Mouse (Mus musculus) midbrain, embryonic 15.5 days (tissue): ENCODE results near the gene Cmah. TPM values are rescaled to one million over a fixed set of nuclear protein-coding genes. Genes with fewer than 3 reads are reported as not detected.

Experiments
- ATAC-seq: fragments of 200-750 bp; cut with Nextera tagmentation; replicated peaks from 2 replicates; pipeline ENCODE4 v1.8.0; 2017; ENCODE audit warnings: moderate TSS enrichment
- H3K27ac ChIP-seq: fragments of 300-500 bp; sonication (generic); 2 replicates; pipeline ENCODE4 v1.5.1; 2015; ENCODE audit warnings: mild to moderate bottlenecking, inconsistent platforms
- H3K27me3 ChIP-seq: fragments of 300-500 bp; sonication (generic); replicated peaks from 2 replicates; pipeline ENCODE4 v1.6.1; 2015; ENCODE audit warnings: inconsistent platforms
- H3K36me3 ChIP-seq: fragments of 300-500 bp; sonication (generic); replicated peaks from 2 replicates; pipeline ENCODE4 v1.6.1; 2015; ENCODE audit warnings: inconsistent platforms
- H3K4me1 ChIP-seq: fragments of 300-500 bp; sonication (generic); 2 replicates; pipeline ENCODE4 v1.6.1; 2015; ENCODE audit warnings: inconsistent platforms
- H3K4me2 ChIP-seq: fragments of 300-500 bp; sonication (generic); 2 replicates; pipeline ENCODE4 v1.6.1; 2015; ENCODE audit warnings: inconsistent platforms, mild to moderate bottlenecking, moderate library complexity
- H3K4me3 ChIP-seq: fragments of 300-500 bp; sonication (generic); 2 replicates; pipeline ENCODE4 v1.5.1; 2015; ENCODE audit warnings: mild to moderate bottlenecking, inconsistent platforms
- H3K9ac ChIP-seq: fragments of 300-500 bp; sonication (generic); 2 replicates; pipeline ENCODE4 v1.6.1; 2015; ENCODE audit warnings: mild to moderate bottlenecking, inconsistent platforms
- H3K9me3 ChIP-seq: fragments of 300-500 bp; sonication (generic); 2 replicates; pipeline ENCODE4 v1.6.1; 2016; ENCODE audit warnings: inconsistent platforms
- WGBS: fragments of 180-500 bp; shearing (Covaris S2); methylation state at CpG from one replicate; pipeline ENCODE4 v1.1.7; 2015; ENCODE audit warnings: mixed read lengths; 5-methylcytosine and 5-hydroxymethylcytosine counted together
- polyA plus RNA-seq: library from polyadenylated mRNA; unstranded; fragments of >200 nt; fragmentation: Nextera tagmentation; extraction: Ambion mirVana; gene quantifications from 2 replicates; pipeline ENCODE4 v1.2.1, GENCODE M21; 2015

Cmah gene
- polyA plus RNA-seq, 1 experiment from 2014 or later: 0.18 TPM

DNA sequence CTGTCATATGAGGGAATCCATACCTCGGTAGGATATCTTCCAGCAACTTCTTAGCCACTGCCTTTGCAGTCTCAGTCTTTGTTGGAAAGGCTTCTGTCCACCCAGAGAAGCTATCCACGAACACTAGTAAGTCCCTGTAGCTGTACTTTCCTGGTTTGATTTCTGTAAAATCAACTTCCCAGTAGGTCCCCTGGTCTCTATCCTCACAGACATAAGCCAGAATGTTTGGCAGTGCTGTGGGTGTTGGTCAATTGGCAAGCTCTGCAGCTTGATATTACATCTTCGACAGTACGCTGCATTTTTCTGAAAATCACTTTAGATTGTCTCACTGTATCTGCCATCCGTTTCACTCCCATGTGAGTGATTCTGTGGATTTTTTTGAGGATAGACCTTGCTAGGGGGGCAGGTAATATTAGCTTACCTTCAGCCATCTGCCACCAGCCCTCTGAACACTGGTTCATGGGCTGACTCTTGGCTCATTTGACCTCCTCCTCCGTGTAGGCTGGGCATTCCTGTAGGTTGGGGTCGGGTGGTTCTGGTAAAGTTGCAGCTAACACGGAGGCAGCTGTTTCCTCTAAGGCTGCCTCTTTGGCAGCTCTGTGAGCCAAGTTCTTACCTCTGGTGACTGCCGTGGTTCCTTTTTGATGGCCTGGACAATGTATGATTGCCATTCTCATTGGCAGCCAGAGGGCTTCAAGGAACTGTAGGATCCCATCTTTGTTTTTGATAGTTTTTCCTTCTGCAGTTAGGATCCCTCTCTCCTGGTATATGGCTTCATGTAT lies 1.0 kb downstream of the Cmah start:
- WGBS: 89% methylated on average over 9 of the region's 9 CpGs
- no peaks in the 10 kb centered on the region for H3K9me3 ChIP-seq
- no peak for ATAC-seq
- no peaks in the 10 kb centered on the region for H3K36me3 ChIP-seq
- H3K9ac ChIP-seq: no peak overlapping the region
- H3K27ac ChIP-seq: no peak overlapping the region
- no peak overlapping the region for H3K4me2 ChIP-seq
- no peaks in the 10 kb centered on the region for H3K4me1 ChIP-seq
- H3K27me3 ChIP-seq: no peaks in the 10 kb centered on the region
- H3K4me3 ChIP-seq: no peak overlapping the region

GRCm38 (mm10) chr13:24330128-24330527 lies 2.9 kb downstream of the Cmah start:
- Histone ChIP-seq H3K4me1 (no peaks in the 10 kb centered on the region), H3K9ac (no peak overlapping the region), H3K27me3 (no peaks in the 10 kb centered on the region), H3K9me3 (no peaks in the 10 kb centered on the region), H3K4me2 (no peak overlapping the region), H3K27ac (no peak overlapping the region), H3K4me3 (no peak overlapping the region), H3K36me3 (no peaks in the 10 kb centered on the region)
- 83% methylated on average over 4 of the region's 4 CpGs for WGBS
- no peak for ATAC-seq

GRCm38 (mm10) chr13:24330836-24331523 lies 3.8 kb downstream of the Cmah start:
- Histone ChIP-seq H3K9me3 (no peaks in the 10 kb centered on the region), H3K36me3 (no peaks in the 10 kb centered on the region), H3K4me1 (no peaks in the 10 kb centered on the region), H3K9ac (no peak overlapping the region), H3K27me3 (no peaks in the 10 kb centered on the region), H3K27ac (no peak overlapping the region), H3K4me2 (no peak overlapping the region), H3K4me3 (no peak overlapping the region)
- no peak for ATAC-seq
- 73% methylated on average over 7 of the region's 7 CpGs for WGBS

GRCm38 (mm10) chr13:24332537-24332936 lies 5.3 kb downstream of the Cmah start:
- Histone ChIP-seq H3K36me3 (no peaks in the 10 kb centered on the region), H3K9me3 (no peaks in the 10 kb centered on the region), H3K4me2 (no peak overlapping the region), H3K4me3 (no peak overlapping the region), H3K9ac (no peak overlapping the region), H3K27me3 (no peaks in the 10 kb centered on the region), H3K4me1 (no peaks in the 10 kb centered on the region), H3K27ac (no peak overlapping the region)
- WGBS: 65% methylated on average over 3 of the region's 3 CpGs
- no peak for ATAC-seq

DNA sequence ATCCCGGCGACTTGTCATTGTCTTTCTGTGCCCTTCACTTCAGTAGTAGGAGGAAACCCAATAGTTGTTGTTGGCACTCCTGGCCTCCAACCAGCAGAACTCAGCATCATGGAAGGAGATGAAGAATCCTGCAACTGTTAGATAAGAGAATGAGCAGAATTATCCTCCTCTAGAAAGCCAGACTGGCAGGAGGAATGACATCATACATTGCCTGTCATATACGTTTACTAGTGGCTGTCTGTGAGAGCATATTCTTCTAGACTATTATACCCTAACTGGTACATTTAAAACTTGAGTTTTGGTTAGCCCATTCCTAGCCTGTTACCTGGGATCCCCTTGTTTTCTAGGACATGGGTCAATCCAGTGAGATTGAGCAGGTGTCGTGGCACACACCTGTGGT lies 9.6 kb downstream of the Cmah start:
- H3K4me2 ChIP-seq: no peak overlapping the region
- ATAC-seq: no peak
- H3K27ac ChIP-seq: no peak overlapping the region
- no peak overlapping the region for H3K9ac ChIP-seq
- H3K36me3 ChIP-seq: no peaks in the 10 kb centered on the region
- H3K27me3 ChIP-seq: no peaks in the 10 kb centered on the region
- 84% methylated on average over 4 of the region's 4 CpGs for WGBS
- no peaks in the 10 kb centered on the region for H3K9me3 ChIP-seq
- no peaks in the 10 kb centered on the region for H3K4me1 ChIP-seq
- no peak overlapping the region for H3K4me3 ChIP-seq

DNA sequence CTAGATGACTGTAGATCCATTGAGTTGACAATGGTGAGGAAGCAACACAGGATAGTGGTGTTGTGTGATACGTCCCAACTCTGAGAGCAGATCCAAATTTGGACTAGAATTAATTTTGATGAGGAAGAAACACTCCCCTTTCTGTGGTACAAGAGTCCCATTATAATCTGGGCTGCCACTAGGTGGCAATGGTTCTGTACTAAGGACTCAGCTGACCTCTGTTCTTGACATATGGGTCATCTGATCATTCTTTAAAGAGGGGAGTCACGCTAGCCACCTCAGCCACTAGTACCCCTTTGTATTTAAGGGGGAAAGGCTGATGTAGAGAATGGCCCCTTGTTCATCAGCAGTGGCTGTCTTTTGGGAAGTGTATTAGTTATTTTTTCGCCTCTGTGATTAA lies 10.7 kb downstream of the Cmah start:
- Histone ChIP-seq H3K9ac (no peak overlapping the region), H3K4me3 (no peak overlapping the region), H3K4me2 (no peak overlapping the region), H3K27ac (no peak overlapping the region), H3K27me3 (no peaks in the 10 kb centered on the region), H3K9me3 (no peaks in the 10 kb centered on the region), H3K4me1 (no peaks in the 10 kb centered on the region), H3K36me3 (no peaks in the 10 kb centered on the region)
- ATAC-seq: no peak
- 54% methylated on average over 3 of the region's 3 CpGs for WGBS

GRCm38 (mm10) chr13:24338343-24338861 lies 11.2 kb downstream of the Cmah start:
- H3K4me1 ChIP-seq: no peaks in the 10 kb centered on the region
- H3K9me3 ChIP-seq: no peaks in the 10 kb centered on the region
- no peak overlapping the region for H3K4me3 ChIP-seq
- no peak overlapping the region for H3K4me2 ChIP-seq
- no peaks in the 10 kb centered on the region for H3K36me3 ChIP-seq
- no peak for ATAC-seq
- no peak overlapping the region for H3K9ac ChIP-seq
- no peaks in the 10 kb centered on the region for H3K27me3 ChIP-seq
- no peak overlapping the region for H3K27ac ChIP-seq
- 85% methylated on average over 4 of the region's 4 CpGs for WGBS

GRCm38 (mm10) chr13:24339907-24340306 lies 12.7 kb downstream of the Cmah start:
- Histone ChIP-seq H3K27ac (no peak overlapping the region), H3K27me3 (no peaks in the 10 kb centered on the region), H3K4me3 (no peak overlapping the region), H3K9ac (no peak overlapping the region), H3K4me1 (no peaks in the 10 kb centered on the region), H3K4me2 (no peak overlapping the region), H3K36me3 (no peaks in the 10 kb centered on the region), H3K9me3 (no peaks in the 10 kb centered on the region)
- no peak for ATAC-seq

GRCm38 (mm10) chr13:24340462-24340861 lies 13.3 kb downstream of the Cmah start:
- WGBS: 90% methylated on average over 6 of the region's 6 CpGs
- Histone ChIP-seq H3K9ac (no peak overlapping the region), H3K9me3 (no peaks in the 10 kb centered on the region), H3K4me2 (no peak overlapping the region), H3K27me3 (no peaks in the 10 kb centered on the region), H3K27ac (no peak overlapping the region), H3K4me3 (no peak overlapping the region), H3K4me1 (no peaks in the 10 kb centered on the region), H3K36me3 (no peaks in the 10 kb centered on the region)
- ATAC-seq: no peak

- ATAC-seq: no peak
- Histone ChIP-seq H3K27me3 (no peaks in the 10 kb centered on the region), H3K9me3 (no peaks in the 10 kb centered on the region), H3K36me3 (no peaks in the 10 kb centered on the region), H3K4me2 (no peak overlapping the region), H3K27ac (no peak overlapping the region), H3K4me3 (no peak overlapping the region), H3K9ac (no peak overlapping the region), H3K4me1 (no peaks in the 10 kb centered on the region)
- 85% methylated on average over 4 of the region's 4 CpGs for WGBS
Measured at GRCm38 (mm10) chr13:24342091-24342490, 14.9 kb downstream of the Cmah start.

DNA sequence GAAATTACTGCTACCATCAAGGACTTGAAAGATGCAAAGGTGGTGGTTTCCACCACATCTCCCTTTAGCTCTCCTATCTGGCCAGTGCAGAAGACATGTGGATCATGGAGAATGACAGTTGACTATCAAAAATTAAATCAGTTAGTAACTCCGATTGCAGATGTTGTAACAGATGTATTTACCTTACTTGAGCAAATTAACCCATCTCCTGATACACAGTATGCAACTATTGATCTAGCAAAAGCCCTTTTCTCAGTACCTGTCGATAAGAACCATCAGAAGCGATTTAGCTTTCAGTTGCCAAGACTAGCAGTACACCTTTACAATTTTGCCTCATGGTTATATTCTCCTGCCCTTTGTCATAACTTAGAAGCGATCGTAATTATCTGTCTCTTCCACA lies 25.8 kb downstream of the Cmah start:
- ATAC-seq: no peak
- no peaks in the 10 kb centered on the region for H3K4me1 ChIP-seq

DNA sequence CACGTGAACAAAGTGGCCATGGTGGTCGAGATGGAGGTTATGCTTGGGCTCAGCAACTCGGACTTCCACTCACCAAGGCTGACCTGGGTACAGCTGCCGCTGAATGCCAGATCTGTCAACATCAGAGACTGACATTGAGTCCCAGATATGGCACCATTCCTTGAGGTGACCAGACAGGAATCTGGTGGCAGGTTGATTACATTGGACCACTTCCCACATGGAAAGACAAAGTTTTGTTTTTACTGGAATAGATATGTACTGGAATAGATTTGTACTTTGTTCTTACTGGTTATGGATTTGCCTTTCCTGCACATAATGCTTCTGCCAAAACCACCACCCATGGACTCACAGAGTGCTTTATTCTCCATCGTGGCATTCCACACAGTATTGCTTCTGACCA lies 27.5 kb downstream of the Cmah start:
- H3K4me1 ChIP-seq: no peaks in the 10 kb centered on the region
- no peak overlapping the region for H3K4me3 ChIP-seq
- WGBS: 83% methylated on average over 5 of the region's 5 CpGs
- no peaks in the 10 kb centered on the region for H3K9me3 ChIP-seq
- H3K36me3 ChIP-seq: no peaks in the 10 kb centered on the region
- no peaks in the 10 kb centered on the region for H3K27me3 ChIP-seq
- no peak overlapping the region for H3K9ac ChIP-seq
- no peak for ATAC-seq
- H3K4me2 ChIP-seq: no peak overlapping the region
- no peak overlapping the region for H3K27ac ChIP-seq

More for the DNA sequence above, 25.8 kb downstream of the Cmah start:
- Histone ChIP-seq H3K4me2 (no peak overlapping the region), H3K36me3 (no peaks in the 10 kb centered on the region), H3K27ac (no peak overlapping the region), H3K4me3 (no peak overlapping the region), H3K27me3 (no peaks in the 10 kb centered on the region), H3K9ac (no peak overlapping the region), H3K9me3 (no peaks in the 10 kb centered on the region)
- WGBS: 93% methylated on average over 5 of the region's 5 CpGs

DNA sequence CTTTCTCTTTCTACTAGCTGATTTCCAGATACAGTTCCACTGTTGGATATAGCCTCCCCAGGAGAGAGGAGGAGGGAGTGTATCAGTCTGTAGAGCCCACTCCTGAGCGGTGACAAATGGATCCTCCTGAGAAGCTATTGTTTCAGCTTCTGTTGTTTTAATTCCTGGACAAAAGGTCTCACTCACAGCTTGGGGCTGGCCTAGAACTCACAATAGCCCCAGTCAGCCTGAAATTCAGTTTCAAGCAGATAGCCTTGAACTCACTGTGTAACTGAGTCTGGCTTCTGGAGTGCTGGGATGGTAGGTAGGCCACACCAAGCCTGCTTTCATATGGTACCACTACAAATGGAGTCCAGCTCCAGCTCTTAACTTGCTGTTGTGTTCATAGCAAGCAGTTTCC lies 32.0 kb downstream of the Cmah start:
- 30% methylated on average over 1 of the region's 1 CpGs for WGBS
- H3K9ac ChIP-seq: no peak overlapping the region
- ATAC-seq: no peak

More for the DNA sequence above, 32.0 kb downstream of the Cmah start:
- H3K27me3 ChIP-seq: no peaks in the 10 kb centered on the region
- no peak overlapping the region for H3K4me2 ChIP-seq
- H3K27ac ChIP-seq: no peak overlapping the region
- no peaks in the 10 kb centered on the region for H3K4me1 ChIP-seq
- H3K9me3 ChIP-seq: no peaks in the 10 kb centered on the region
- no peak overlapping the region for H3K4me3 ChIP-seq
- H3K36me3 ChIP-seq: no peaks in the 10 kb centered on the region
